Mouse (Mus musculus) limb, embryonic 14.5 days (tissue): ENCODE data around the gene Slc22a7. TPM values are rescaled to one million over a fixed set of nuclear protein-coding genes. Genes with fewer than 3 reads are reported as not detected.

Experiments used
- ATAC-seq: fragments of 200-750 bp; cut with Nextera tagmentation; 2 replicates; pipeline ENCODE4 v1.8.0; 2017; ENCODE audit warnings: low read depth, moderate number of reproducible peaks, moderate TSS enrichment; ENCODE audit not compliant: low FRiP score
- DNase-seq: peaks from one replicate; pipeline ENCODE4 v3.0.0-alpha.2; 2015; ENCODE audit warnings: low spot score
- H3K27ac ChIP-seq: fragments of 300-500 bp; sonication (generic); replicated peaks from 2 replicates; pipeline ENCODE4 v1.5.1; 2014; ENCODE audit warnings: low read depth, mild to moderate bottlenecking, low read length, moderate library complexity, mixed read lengths
- H3K27me3 ChIP-seq: fragments of 300-500 bp; sonication (generic); 2 replicates; pipeline ENCODE4 v1.6.1; 2014; ENCODE audit warnings: low read length, mixed read lengths; ENCODE audit not compliant: control insufficient read depth, insufficient read depth
- H3K36me3 ChIP-seq: fragments of 300-500 bp; sonication (generic); 2 replicates; pipeline ENCODE4 v1.6.1; 2014; ENCODE audit warnings: mild to moderate bottlenecking, low read length, moderate library complexity, mixed read lengths; ENCODE audit not compliant: control insufficient read depth, insufficient read depth
- H3K4me1 ChIP-seq: fragments of 300-500 bp; sonication (generic); 2 replicates; pipeline ENCODE4 v1.6.1; 2014; ENCODE audit warnings: antibody characterized with exemption, low read length, mixed read lengths; ENCODE audit not compliant: control insufficient read depth, insufficient read depth
- H3K4me2 ChIP-seq: fragments of 300-500 bp; sonication (generic); replicated peaks from 2 replicates; pipeline ENCODE4 v1.6.1; 2014; ENCODE audit warnings: low read depth, mild to moderate bottlenecking, low read length, moderate library complexity; ENCODE audit not compliant: severe bottlenecking
- H3K4me3 ChIP-seq: fragments of 300-500 bp; sonication (generic); replicated peaks from 2 replicates; pipeline ENCODE4 v1.5.1; 2014; ENCODE audit warnings: low read length
- H3K9ac ChIP-seq: fragments of 300-500 bp; sonication (generic); 2 replicates; pipeline ENCODE4 v1.6.1; 2014; ENCODE audit warnings: mild to moderate bottlenecking, low read depth, low read length, moderate library complexity; ENCODE audit not compliant: severe bottlenecking
- H3K9me3 ChIP-seq: fragments of 300-500 bp; sonication (generic); 2 replicates; pipeline ENCODE4 v1.6.1; 2016; ENCODE audit warnings: low read length; ENCODE audit not compliant: control insufficient read depth
- POLR2A ChIP-seq: fragments of 200-500 bp; IDR thresholded peaks from 2 replicates; pipeline ENCODE4 v1.8.0; 2012; ENCODE audit warnings: inconsistent platforms, mild to moderate bottlenecking, moderate library complexity, borderline replicate concordance; ENCODE audit not compliant: insufficient read depth, insufficient read length; ENCODE audit errors: extremely low read depth
- WGBS: fragments of 180-500 bp; shearing (Covaris S2); extraction: QIAGEN DNeasy Blood & Tissue Kit; methylation state at CpG from one replicate; pipeline ENCODE4 v1.1.7; 2014; 5-methylcytosine and 5-hydroxymethylcytosine counted together
- polyA plus RNA-seq, 2 experiments: library from polyadenylated mRNA; depleted of rRNA in 1 of 2; stranded (reverse) in 1 of 2; unstranded in 1 of 2; fragments of >200 nt; fragmentation: Nextera tagmentation in 1 of 2; extraction: Ambion mirVana in 1 of 2; gene quantifications; 2 replicates each; pipeline versions ENCODE4 v1.2.1 to v1.2.3; 2012 to 2014

The Slc22a7 gene
- polyA plus RNA-seq, 2 experiments, result not detected

DNA sequence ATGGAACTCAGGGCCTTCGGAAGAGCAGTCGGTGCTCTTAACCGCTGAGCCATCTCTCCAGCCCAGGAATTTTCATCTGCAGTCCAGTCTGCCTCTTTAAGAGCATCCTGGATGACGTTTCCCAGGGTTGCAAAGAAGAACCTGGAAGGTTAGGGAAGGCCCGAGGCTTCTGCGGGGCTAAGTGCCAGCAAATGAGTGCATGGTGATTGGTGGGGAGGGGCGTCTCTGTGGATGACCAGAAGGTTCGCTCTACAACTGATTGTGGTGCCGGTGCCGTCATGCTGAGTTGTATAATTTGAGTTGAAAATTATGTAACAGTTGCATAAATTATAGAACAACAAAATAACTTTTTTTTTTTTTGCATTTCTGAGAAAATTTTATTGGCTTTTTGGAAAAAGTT lies 919 bp upstream of the Slc22a7 start:
- H3K27me3 ChIP-seq, result peaks cover 21% of the 10 kb centered on the region
- WGBS, result 92% methylated on average over 10 of the region's 10 CpGs

DNA sequence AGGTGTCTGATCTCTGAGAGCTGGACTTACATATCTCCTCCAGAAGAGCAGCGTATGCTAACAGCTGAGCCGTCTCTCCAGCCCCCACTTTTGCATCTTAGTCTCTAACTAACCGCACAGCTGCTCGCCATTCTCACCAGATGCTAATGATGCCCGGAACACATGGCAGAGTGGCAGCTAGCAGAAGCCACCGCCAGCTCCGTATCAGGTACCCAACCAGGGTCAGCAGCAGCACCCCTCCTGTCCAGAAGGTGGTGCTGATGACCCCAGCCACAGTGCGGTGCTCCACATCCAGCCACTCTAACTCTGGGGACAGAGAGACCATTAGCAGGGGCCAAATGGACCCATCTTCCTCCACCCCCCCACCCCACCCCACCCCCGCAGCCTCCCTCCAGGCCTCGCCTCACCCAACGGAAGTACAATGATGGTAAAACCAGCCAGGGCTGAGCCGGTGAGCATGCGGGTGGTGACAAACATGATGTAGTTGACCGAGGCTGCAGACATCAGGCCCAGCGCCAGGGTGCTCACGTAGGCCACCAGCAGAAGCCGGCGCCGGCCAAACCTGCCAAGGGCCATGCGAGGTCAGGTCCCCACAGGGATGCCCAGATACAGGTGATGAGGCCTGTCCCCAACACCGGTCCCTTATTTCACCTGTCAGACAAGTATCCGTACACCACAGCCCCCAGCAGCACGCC lies 1.4 kb downstream of the Slc22a7 start:
- no peak overlapping the region for H3K27ac ChIP-seq
- 21% methylated on average over 22 of the region's 23 CpGs for WGBS
- no peaks in the 10 kb centered on the region for H3K9me3 ChIP-seq
- no peaks in the 10 kb centered on the region for H3K27me3 ChIP-seq
- H3K4me1 ChIP-seq, result no peaks in the 10 kb centered on the region
- H3K4me3 ChIP-seq, result no peak overlapping the region
- DNase-seq (peak; percentile 36), ATAC-seq (peak; percentile 57; the same call in 1 of the 2 replicates)
- H3K4me2 ChIP-seq, result no peak overlapping the region
- no peak overlapping the region for H3K9ac ChIP-seq
- no peaks in the 10 kb centered on the region for H3K36me3 ChIP-seq
- TF ChIP-seq POLR2A, result no peak

More for the DNA sequence above, 919 bp upstream of the Slc22a7 start:
- no peaks in the 10 kb centered on the region for H3K4me1 ChIP-seq
- H3K27ac ChIP-seq, result no peak overlapping the region
- no peak overlapping the region for H3K9ac ChIP-seq
- DNase-seq (no peak), ATAC-seq (no peak)
- no peak for TF ChIP-seq POLR2A
- H3K4me2 ChIP-seq, result no peak overlapping the region
- H3K4me3 ChIP-seq, result no peak overlapping the region
- no peaks in the 10 kb centered on the region for H3K36me3 ChIP-seq
- no peaks in the 10 kb centered on the region for H3K9me3 ChIP-seq

DNA sequence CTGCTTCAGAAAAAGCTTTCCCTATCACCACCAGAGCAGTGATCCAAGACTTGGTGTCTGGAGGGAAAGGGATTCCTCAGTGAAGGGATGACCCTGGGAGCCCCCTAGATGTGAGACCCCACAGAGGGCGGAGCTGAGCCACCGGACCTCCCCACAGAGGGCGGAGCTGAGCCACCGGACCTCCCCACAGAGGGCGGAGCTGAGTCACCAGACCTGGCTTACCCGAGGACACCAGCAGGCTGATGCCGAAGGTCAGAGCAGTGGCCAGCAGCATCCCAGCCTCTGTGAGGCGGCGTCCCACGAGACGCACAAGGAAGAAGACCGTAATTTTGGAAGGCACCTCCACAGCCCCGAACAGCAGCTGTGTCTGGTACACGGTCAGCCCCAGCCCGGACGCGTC lies 4.6 kb downstream of the Slc22a7 start:
- no peak for DNase-seq
- Histone ChIP-seq H3K4me3 (peak overlapping the region; percentile 18; the same call in 1 of the 2 replicates), H3K9me3 (no peaks in the 10 kb centered on the region), H3K9ac (no peak overlapping the region), H3K36me3 (no peaks in the 10 kb centered on the region), H3K27me3 (no peaks in the 10 kb centered on the region), H3K4me2 (peak overlapping the region; percentile 39), H3K4me1 (no peaks in the 10 kb centered on the region), H3K27ac (no peak overlapping the region)
- TF ChIP-seq POLR2A, result no peak
- WGBS, result 5% methylated on average over 16 of the region's 17 CpGs
- no peak for ATAC-seq

DNA sequence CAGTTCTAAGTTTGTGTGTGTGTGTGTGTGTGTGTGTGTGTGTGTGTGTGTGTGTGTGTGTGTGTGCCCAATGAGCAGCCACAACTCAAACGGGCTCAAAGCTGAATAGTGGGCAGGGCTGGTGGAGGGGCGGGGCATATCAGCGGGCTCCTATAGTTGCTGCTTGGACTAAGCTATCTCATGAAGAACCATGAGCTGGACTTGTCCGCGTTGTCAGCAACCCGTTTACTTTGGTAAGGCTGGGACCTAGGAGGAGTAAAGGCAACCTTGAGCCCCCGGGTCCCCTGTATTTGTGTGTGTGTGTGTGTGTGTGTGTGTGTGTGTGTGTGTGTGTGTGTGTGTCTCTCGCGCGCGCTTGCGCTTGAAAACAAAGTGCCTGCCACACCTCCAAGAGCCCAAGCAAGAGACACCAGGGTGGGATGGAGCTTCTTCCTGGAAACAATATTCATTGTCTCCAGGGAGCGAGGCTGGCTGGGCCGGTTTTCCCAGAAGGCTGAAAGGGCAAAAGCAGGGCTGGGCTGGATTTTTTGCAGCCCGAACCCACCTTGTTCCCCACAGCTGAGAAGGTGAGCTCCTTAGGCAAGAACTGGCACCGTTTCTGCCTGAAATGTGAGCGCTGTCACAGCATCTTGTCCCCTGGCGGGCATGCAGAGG lies 9.4 kb downstream of the Slc22a7 start, which contains the start of gene Crip3:
TSS of gene Crip3 (plus strand) at position 166 of the 654 bp plus-strand sequence.
- Histone ChIP-seq H3K27ac (no peak within 1 kb of the TSS), H3K4me2 (peak within 1 kb of the TSS; percentile 43), H3K36me3 (no peaks in the 10 kb centered on the region), H3K27me3 (no peaks in the 10 kb centered on the region), H3K4me1 (no peaks in the 10 kb centered on the region), H3K9me3 (no peaks in the 10 kb centered on the region), H3K4me3 (no peak within 1 kb of the TSS; the same call in 1 of the 2 replicates), H3K9ac (no peak within 1 kb of the TSS)
- DNase-seq, result no peak
- TF ChIP-seq POLR2A, result no peak
- no peak for ATAC-seq
- WGBS, result 12% methylated on average over 17 of the region's 18 CpGs

DNA sequence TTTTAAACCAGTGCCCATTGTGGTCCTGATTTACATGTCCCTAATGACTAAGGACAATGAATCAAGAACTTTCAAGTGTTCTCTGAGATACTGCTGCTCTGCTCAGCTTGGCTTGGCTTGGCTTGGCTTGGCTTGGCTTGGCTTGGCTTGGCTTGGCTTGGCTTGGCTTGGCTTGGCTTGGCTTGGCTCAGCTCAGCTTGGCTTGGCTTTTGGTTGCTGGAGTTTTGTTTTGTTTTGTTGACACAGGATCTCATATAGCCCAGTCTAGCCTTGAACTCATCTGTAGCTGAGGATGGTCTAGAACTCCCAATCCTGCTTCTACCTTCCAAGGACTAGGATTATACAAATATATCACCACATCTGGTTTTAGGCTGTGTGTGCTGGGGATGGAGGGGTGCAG lies 11.8 kb downstream of the Slc22a7 start:
- H3K4me2 ChIP-seq, result no peak overlapping the region
- H3K27me3 ChIP-seq, result no peaks in the 10 kb centered on the region
- no peak overlapping the region for H3K4me3 ChIP-seq
- H3K9me3 ChIP-seq, result no peaks in the 10 kb centered on the region
- DNase-seq, result no peak
- TF ChIP-seq POLR2A, result no peak
- no peaks in the 10 kb centered on the region for H3K4me1 ChIP-seq
- H3K9ac ChIP-seq, result no peak overlapping the region
- no peak for ATAC-seq
- H3K27ac ChIP-seq, result no peak overlapping the region
- no peaks in the 10 kb centered on the region for H3K36me3 ChIP-seq
